Mouse (Mus musculus) heart, postnatal 0 days (tissue): ENCODE data around the gene Pfkfb4. TPM values are rescaled to one million over a fixed set of nuclear protein-coding genes. Genes with fewer than 3 reads are reported as not detected.

ENCODE experiments used
- ATAC-seq: fragments of 200-750 bp; cut with Nextera tagmentation; 2 replicates; pipeline ENCODE4 v1.8.0; 2017; ENCODE audit warnings: low read depth, moderate number of reproducible peaks, moderate library complexity; ENCODE audit not compliant: insufficient read depth
- DNase-seq: peaks from one replicate; pipeline ENCODE4 v3.0.0-alpha.2; 2016; ENCODE audit warnings: low spot score
- H3K27ac ChIP-seq: fragments of 300-500 bp; sonication (generic); 2 replicates; pipeline ENCODE4 v1.5.1; 2014; ENCODE audit warnings: low read depth, mild to moderate bottlenecking
- H3K27me3 ChIP-seq: fragments of 300-500 bp; sonication (generic); 2 replicates; pipeline ENCODE4 v1.6.1; 2014; ENCODE audit warnings: low read length, mixed read lengths; ENCODE audit not compliant: control insufficient read depth, insufficient read depth
- H3K36me3 ChIP-seq: fragments of 300-500 bp; sonication (generic); replicated peaks from 2 replicates; pipeline ENCODE4 v1.6.1; 2014; ENCODE audit warnings: low read length, mixed read lengths; ENCODE audit not compliant: control insufficient read depth, insufficient read depth
- H3K4me1 ChIP-seq: fragments of 300-500 bp; sonication (generic); 2 replicates; pipeline ENCODE4 v1.6.1; 2014; ENCODE audit warnings: antibody characterized with exemption; ENCODE audit not compliant: control insufficient read depth, insufficient read depth
- H3K4me2 ChIP-seq: fragments of 300-500 bp; sonication (generic); 2 replicates; pipeline ENCODE4 v1.6.1; 2014; ENCODE audit warnings: low read depth, mild to moderate bottlenecking, low read length, moderate library complexity
- H3K4me3 ChIP-seq: fragments of 300-500 bp; sonication (generic); 2 replicates; pipeline ENCODE4 v1.5.1; 2014; ENCODE audit warnings: low read depth, low read length
- H3K9ac ChIP-seq: fragments of 300-500 bp; sonication (generic); replicated peaks from 2 replicates; pipeline ENCODE4 v1.6.1; 2014; ENCODE audit warnings: low read depth, low read length, mixed read lengths
- H3K9me3 ChIP-seq: fragments of 300-500 bp; sonication (generic); replicated peaks from 2 replicates; pipeline ENCODE4 v1.6.1; 2016; ENCODE audit warnings: low read length; ENCODE audit not compliant: control insufficient read depth
- CTCF ChIP-seq: IDR thresholded peaks from 2 replicates; pipeline ENCODE4 v1.5.1; 2016; ENCODE audit warnings: antibody characterized with exemption, control low read depth, low read depth
- EP300 ChIP-seq: IDR thresholded peaks from 2 replicates; pipeline ENCODE4 v1.6.1; 2016; ENCODE audit warnings: antibody characterized with exemption, low read depth
- WGBS: fragments of 180-500 bp; shearing (Covaris S2); extraction: QIAGEN DNeasy Blood & Tissue Kit; methylation state at CpG from one replicate; pipeline ENCODE4 v1.1.7; 2014; 5-methylcytosine and 5-hydroxymethylcytosine counted together
- microRNA counts: library from miRNA; unstranded; fragments of <30 nt; microRNA quantifications from one replicate; lab custom pipeline; 2015
- microRNA-seq: library from miRNA; unstranded; fragments of <30 nt; microRNA quantifications from one replicate; pipeline ENCODE4, GENCODE M21; 2016
- polyA plus RNA-seq: library from polyadenylated mRNA; unstranded; fragments of >200 nt; fragmentation: Nextera tagmentation; extraction: Ambion mirVana; gene quantifications from 2 replicates; pipeline ENCODE4 v1.2.1, GENCODE M21; 2015
- total RNA-seq: library from RNA; depleted of rRNA; stranded (reverse); fragments of >200 nt; gene quantifications from 2 replicates; pipeline ENCODE4 v1.2.3, GENCODE M21; 2014; ENCODE audit warnings: low replicate concordance; rRNA removed

Pfkfb4 gene
- total and polyA plus RNA-seq, 2 experiments from 2014 or later: 3.1 to 4.0 TPM

GRCm38 (mm10) chr9:109081749-109082123 lies 90.2 kb downstream of the Pfkfb4 start:
- H3K4me2 ChIP-seq: peak overlapping the region; percentile 87
- H3K9ac ChIP-seq: peak overlapping the region; percentile 71
- DNase-seq (no peak), ATAC-seq (peak; percentile 4; the same call in 1 of the 2 replicates)
- H3K9me3 ChIP-seq: no peaks in the 10 kb centered on the region
- peaks cover 15% of the 10 kb centered on the region for H3K4me1 ChIP-seq
- peak overlapping the region; percentile 40; the same call in 1 of the 2 replicates for H3K27ac ChIP-seq
- H3K36me3 ChIP-seq: peaks cover 11% of the 10 kb centered on the region
- WGBS: 2% methylated on average over 11 of the region's 11 CpGs
- no peaks in the 10 kb centered on the region for H3K27me3 ChIP-seq
- no peak for TF ChIP-seq CTCF
- TF ChIP-seq EP300: no peak
- H3K4me3 ChIP-seq: peak overlapping the region; percentile 61

MicroRNA genes within 50 kb of the gene (microRNA counts, 519-probe panel; counts per million panel counts)
- microRNA mmu-miR-711 (lab: Ali Mortazavi, UCI): not detected

Small RNAs within 50 kb of the gene (microRNA-seq; reads per million reads assigned to microRNA genes)
- gene Mir711: not detected

Other genes starting within 250 kb of the Pfkfb4 start
- 28.9 and 33.1 TPM in 2 replicates for gene Ip6k2, start 208.0 kb upstream of the Pfkfb4 start, total RNA-seq
- 20.5 and 22.1 TPM in 2 replicates for gene Ip6k2, start 208.0 kb upstream of the Pfkfb4 start, polyA plus RNA-seq
- gene Nckipsd, start 183.4 kb upstream of the Pfkfb4 start, total RNA-seq: 12.0 and 13.7 TPM in 2 replicates
- 8.8 and 10.0 TPM in 2 replicates for gene Nckipsd, start 183.4 kb upstream of the Pfkfb4 start, polyA plus RNA-seq
- gene Celsr3, start 165.5 kb upstream of the Pfkfb4 start, total RNA-seq: 0.08 TPM in 1 of 2 replicates, not detected in the other
- 0.14 TPM in 2 replicates for gene Celsr3, start 165.5 kb upstream of the Pfkfb4 start, polyA plus RNA-seq
- gene Slc26a6, start 138.5 kb upstream of the Pfkfb4 start, total RNA-seq: 3.6 and 5.7 TPM in 2 replicates
- 8.8 and 9.3 TPM in 2 replicates for gene Slc26a6, start 138.5 kb upstream of the Pfkfb4 start, polyA plus RNA-seq
- not detected in 2 replicates for gene Tmem89, start 77.2 kb upstream of the Pfkfb4 start, total RNA-seq
- not detected in 2 replicates for gene Tmem89, start 77.2 kb upstream of the Pfkfb4 start, polyA plus RNA-seq
- gene Uqcrc1, start 55.1 kb upstream of the Pfkfb4 start, total RNA-seq: 1,707 and 1,762 TPM in 2 replicates
- 1,738 and 1,782 TPM in 2 replicates for gene Uqcrc1, start 55.1 kb upstream of the Pfkfb4 start, polyA plus RNA-seq
- gene Col7a1, start 38.2 kb upstream of the Pfkfb4 start, total RNA-seq: 0.58 and 1.3 TPM in 2 replicates
- 0.47 and 0.57 TPM in 2 replicates for gene Col7a1, start 38.2 kb upstream of the Pfkfb4 start, polyA plus RNA-seq
- gene Ucn2, start 5.8 kb upstream of the Pfkfb4 start, total RNA-seq: not detected in 2 replicates
- gene Ucn2, start 5.8 kb upstream of the Pfkfb4 start, polyA plus RNA-seq: not detected in 2 replicates
- 76.9 and 102 TPM in 2 replicates for gene Shisa5, start 46.8 kb downstream of the Pfkfb4 start, total RNA-seq
- gene Shisa5, start 46.8 kb downstream of the Pfkfb4 start, polyA plus RNA-seq: 49.0 and 51.8 TPM in 2 replicates
- gene Trex1, start 68.0 kb downstream of the Pfkfb4 start, total RNA-seq: 21.6 and 44.2 TPM in 2 replicates
- 14.5 and 14.6 TPM in 2 replicates for gene Trex1, start 68.0 kb downstream of the Pfkfb4 start, polyA plus RNA-seq
- 17.1 and 31.2 TPM in 2 replicates for gene Atrip, start 82.3 kb downstream of the Pfkfb4 start, total RNA-seq
- gene Atrip, start 82.3 kb downstream of the Pfkfb4 start, polyA plus RNA-seq: 11.1 and 11.7 TPM in 2 replicates
- 11.6 and 19.5 TPM in 2 replicates for gene Ccdc51, start 90.7 kb downstream of the Pfkfb4 start, total RNA-seq
- 14.3 and 14.6 TPM in 2 replicates for gene Ccdc51, start 90.7 kb downstream of the Pfkfb4 start, polyA plus RNA-seq
- 70.4 and 74.5 TPM in 2 replicates for gene Tma7, start 90.8 kb downstream of the Pfkfb4 start, total RNA-seq
- 490 and 527 TPM in 2 replicates for gene Tma7, start 90.8 kb downstream of the Pfkfb4 start, polyA plus RNA-seq
- gene Plxnb1, start 103.6 kb downstream of the Pfkfb4 start, total RNA-seq: 26.1 and 54.3 TPM in 2 replicates
- 3.0 and 3.3 TPM in 2 replicates for gene Plxnb1, start 103.6 kb downstream of the Pfkfb4 start, polyA plus RNA-seq
- not detected in 2 replicates for gene Fbxw21, start 170.3 kb downstream of the Pfkfb4 start, total RNA-seq
- not detected in 2 replicates for gene Fbxw21, start 170.3 kb downstream of the Pfkfb4 start, polyA plus RNA-seq
- gene Fbxw13, start 204.2 kb downstream of the Pfkfb4 start, total RNA-seq: not detected in 2 replicates
- gene Fbxw13, start 204.2 kb downstream of the Pfkfb4 start, polyA plus RNA-seq: not detected in 2 replicates
- 1.5 TPM in 1 of 2 replicates, not detected in the other for gene Fbxw20, start 243.0 kb downstream of the Pfkfb4 start, total RNA-seq
- gene Fbxw20, start 243.0 kb downstream of the Pfkfb4 start, polyA plus RNA-seq: not detected in 2 replicates